Mouse (Mus musculus) B cell, adult 67 days (primary cell): Measurements from ENCODE around the gene Arfip1. TPM values are rescaled to one million over a fixed set of nuclear protein-coding genes. Genes with fewer than 3 reads are reported as not detected.

Source experiments
- total RNA-seq, 2 experiments: library from RNA; stranded (reverse); gene quantifications; 4 replicates each; pipeline ENCODE4 v1.2.4; 2023

The Arfip1 gene
- 10 to 100 TPM; 26.9 to 35.5 TPM for total RNA-seq

DNA sequence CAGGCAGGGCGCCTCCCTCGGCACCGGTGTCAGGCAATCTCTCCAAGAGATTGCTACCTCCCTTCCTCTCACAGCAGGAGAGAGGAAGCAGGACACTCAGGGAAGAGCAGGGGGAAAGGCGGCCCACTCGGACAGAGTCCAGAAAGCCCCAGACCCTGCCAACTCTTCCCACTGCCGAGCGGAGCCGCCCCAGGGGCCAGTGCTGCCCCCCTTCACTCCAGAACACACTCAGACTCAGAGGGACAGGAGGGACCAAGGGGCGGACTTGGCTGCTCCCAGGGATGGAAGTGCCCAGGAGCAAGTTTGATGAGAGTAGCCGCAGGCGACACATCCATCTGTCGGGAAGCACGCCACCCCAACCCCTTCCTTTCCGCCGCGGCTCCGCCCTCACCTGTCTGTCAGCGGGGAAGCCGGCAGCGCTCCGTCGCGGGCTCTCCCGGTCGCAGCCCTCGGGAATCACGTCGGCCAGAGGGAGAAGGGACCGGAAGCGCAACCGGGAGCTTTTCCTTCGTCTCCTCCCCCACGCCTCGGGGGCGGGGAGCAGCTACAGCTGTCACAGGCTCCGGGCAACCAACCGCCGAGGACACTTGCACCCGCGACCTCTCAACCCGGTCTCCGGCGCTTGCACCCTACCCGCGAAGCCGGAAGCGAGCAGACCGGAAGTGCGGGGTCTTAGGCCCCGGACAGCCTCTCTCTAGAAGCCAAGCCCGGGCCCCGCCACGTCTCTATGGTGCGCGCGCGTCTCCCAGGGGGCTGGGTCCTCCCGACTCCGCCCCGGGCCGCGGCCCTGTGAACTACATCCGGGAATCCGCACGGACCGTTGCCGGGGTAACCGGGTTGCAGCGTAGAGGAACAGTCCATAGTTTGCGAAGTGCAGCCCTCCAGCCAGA, at the start of gene Arfip1:
TSS of gene Arfip1 (minus strand) at position 603 of the 890 bp plus-strand sequence.

DNA sequence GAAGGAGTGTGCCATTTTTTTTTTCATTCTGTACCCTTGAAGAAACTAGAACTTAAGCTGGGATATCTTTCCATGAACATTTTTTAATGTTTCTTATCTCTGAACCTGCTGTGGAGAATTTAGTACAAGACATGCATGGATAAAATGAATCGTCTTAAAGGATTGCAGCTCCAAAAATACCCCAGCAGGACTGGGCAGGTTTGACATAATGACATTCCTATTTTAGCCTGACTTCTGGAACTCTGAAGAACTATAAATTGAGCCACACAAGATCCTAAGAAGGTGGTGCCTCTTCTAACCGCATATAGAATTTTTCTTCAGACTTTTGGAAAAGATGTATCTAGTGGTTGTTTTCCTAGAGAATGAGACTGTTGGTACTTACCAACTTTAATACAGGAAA, 10.8 kb upstream of the Arfip1 start, which contains the start of gene Tigd4:
TSS of gene Tigd4 (plus strand) at position 301 of the 400 bp plus-strand sequence.

DNA sequence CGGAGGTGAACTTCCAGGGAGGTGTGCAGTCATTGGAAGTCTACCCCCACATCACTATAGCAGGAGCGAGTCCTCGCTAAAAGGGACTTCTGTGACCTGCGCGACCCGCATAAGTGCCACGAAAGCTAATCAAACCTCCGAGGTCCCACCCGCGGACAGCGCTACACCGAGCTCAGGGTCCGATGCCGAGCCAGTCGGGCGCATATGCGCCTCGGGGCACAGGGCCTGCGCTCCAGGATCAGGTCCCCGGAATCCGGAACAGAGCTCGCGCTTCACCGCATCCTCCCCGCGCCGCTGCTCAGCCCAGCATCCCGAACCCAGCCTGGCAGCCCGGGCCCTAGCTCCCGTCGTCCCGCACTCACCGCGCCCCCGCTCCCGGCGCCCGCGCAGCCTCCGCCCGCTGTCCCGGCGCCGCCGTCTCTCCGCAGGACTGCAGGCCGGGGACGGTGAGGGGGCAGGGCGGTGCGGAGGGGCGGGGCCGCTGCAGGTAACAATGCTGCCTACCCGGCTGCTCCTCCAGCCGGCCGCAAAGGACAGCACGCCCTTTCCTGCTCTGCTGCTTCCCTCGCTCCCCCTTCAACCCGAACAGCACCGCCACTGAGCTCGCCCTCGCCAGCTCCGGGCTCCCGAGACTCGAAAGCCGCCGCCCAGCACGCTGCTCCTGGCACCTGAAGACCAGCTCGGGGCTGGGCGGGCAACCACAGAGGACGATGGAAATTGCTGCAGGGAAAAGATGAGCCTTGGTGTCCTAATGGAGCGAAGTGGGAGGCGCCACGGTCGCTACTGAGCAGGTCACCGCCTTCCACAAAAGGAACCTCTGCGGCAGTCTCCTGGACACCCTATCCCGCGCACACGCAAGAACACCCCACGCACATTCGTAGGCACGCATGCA, 102.2 kb downstream of the Arfip1 start, which contains the start of gene Fhdc1:
TSS of gene Fhdc1 (minus strand) at position 424 of the 892 bp plus-strand sequence.

Other genes starting within 250 kb of the Arfip1 start
- gene Fhdc1, start 102.2 kb downstream of the Arfip1 start, total RNA-seq, result under 1 TPM in 1 of 2 experiments, not detected in 1; 0.23 TPM
- not detected for gene Tigd4, start 10.9 kb upstream of the Arfip1 start, total RNA-seq
- 10 to 100 TPM; 38.8 to 71.5 TPM for gene Tmem154, start 83.6 kb upstream of the Arfip1 start, total RNA-seq
- gene Fbxw7, start 232.6 kb upstream of the Arfip1 start, total RNA-seq, result 10 to 100 TPM; 32.1 to 34.0 TPM